Mouse (Mus musculus): ENCODE measurements around the gene 1700113H08Rik. TPM values are rescaled to one million over a fixed set of nuclear protein-coding genes. Genes with fewer than 3 reads are reported as not detected.

1700113H08Rik gene
- polyA plus RNA-seq, 1 experiment from 2014 or later = 0.18 TPM

- H3K9ac ChIP-seq = no peak overlapping the region
- no peaks in the 10 kb centered on the region for H3K9me3 ChIP-seq (replicated peaks)
- no peak overlapping the region for H3K27ac ChIP-seq
- H3K4me1 ChIP-seq (replicated peaks) = no peaks in the 10 kb centered on the region
- no peaks in the 10 kb centered on the region for H3K36me3 ChIP-seq
- no peak for ATAC-seq (replicated peaks; ENCODE audit: insufficient number of reproducible peaks, insufficient read depth, low FRiP score, low read depth)
- no peaks in the 10 kb centered on the region for H3K27me3 ChIP-seq
- WGBS = 81% methylated on average over 4 of the region's 4 CpGs
- H3K4me2 ChIP-seq = no peak overlapping the region
- H3K4me3 ChIP-seq = no peak overlapping the region
Observed at GRCm38 (mm10) chr10:87211046-87211445, 153.2 kb downstream of the 1700113H08Rik start.

- Histone ChIP-seq H3K9me3 (replicated peaks) (no peaks in the 10 kb centered on the region), H3K36me3 (no peaks in the 10 kb centered on the region), H3K9ac (no peak overlapping the region), H3K4me2 (no peak overlapping the region), H3K4me3 (no peak overlapping the region), H3K27ac (no peak overlapping the region), H3K4me1 (replicated peaks) (no peaks in the 10 kb centered on the region), H3K27me3 (no peaks in the 10 kb centered on the region)
- WGBS = 45% methylated on average over 2 of the region's 2 CpGs
- no peak for ATAC-seq (replicated peaks; ENCODE audit: insufficient number of reproducible peaks, insufficient read depth, low FRiP score, low read depth)
Observed at GRCm38 (mm10) chr10:87212854-87213253, 155.0 kb downstream of the 1700113H08Rik start.

GRCm38 (mm10) chr10:87230071-87230910 lies 172.4 kb downstream of the 1700113H08Rik start:
- 62% methylated on average over 31 of the region's 31 CpGs for WGBS
- H3K36me3 ChIP-seq = no peaks in the 10 kb centered on the region

DNA sequence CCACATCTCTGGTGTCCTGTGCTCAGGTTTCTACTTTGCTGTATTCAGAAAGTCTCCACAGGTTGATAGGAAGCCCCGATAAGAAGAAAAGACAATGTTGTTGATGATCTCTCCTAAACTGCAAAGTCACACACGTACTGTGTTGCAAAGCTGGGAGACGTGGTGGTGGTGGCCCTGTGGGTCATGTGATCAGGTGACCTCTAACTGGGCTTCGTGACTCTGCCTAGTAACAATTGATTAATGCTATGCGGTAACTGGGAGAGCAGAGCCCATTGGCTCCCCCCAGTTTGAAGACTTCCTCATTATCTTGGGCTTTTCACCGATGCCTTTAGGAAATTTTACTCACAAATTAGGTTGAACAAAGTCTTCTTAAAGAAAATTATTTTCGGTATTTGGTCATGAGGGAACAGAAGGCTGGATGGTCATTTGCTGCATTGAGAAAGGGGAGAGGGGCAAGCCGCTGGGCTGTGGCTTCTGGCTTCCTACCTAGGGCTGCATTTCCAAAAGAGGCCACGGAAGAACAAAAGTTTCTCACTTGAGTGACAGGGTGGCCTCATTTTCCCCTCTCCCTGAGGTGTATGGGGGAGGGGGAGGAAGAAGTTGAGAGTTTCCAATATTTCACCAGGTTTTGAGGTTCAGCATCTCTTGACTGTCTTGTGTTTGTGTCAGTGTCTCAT lies 181.6 kb downstream of the 1700113H08Rik start:
- no peaks in the 10 kb centered on the region for H3K36me3 ChIP-seq
- H3K4me3 ChIP-seq = no peak overlapping the region
- H3K27me3 ChIP-seq = no peaks in the 10 kb centered on the region
- H3K9ac ChIP-seq = no peak overlapping the region
- WGBS = 78% methylated on average over 9 of the region's 9 CpGs
- no peaks in the 10 kb centered on the region for H3K9me3 ChIP-seq (replicated peaks)
- no peaks in the 10 kb centered on the region for H3K4me1 ChIP-seq (replicated peaks)
- no peak overlapping the region for H3K27ac ChIP-seq
- no peak overlapping the region for H3K4me2 ChIP-seq
- no peak for ATAC-seq (replicated peaks; ENCODE audit: insufficient number of reproducible peaks, insufficient read depth, low FRiP score, low read depth)

More at GRCm38 (mm10) chr10:87230071-87230910, 172.4 kb downstream of the 1700113H08Rik start:
- no peaks in the 10 kb centered on the region for H3K9me3 ChIP-seq (replicated peaks)
- H3K4me1 ChIP-seq (replicated peaks) = no peaks in the 10 kb centered on the region
- no peak overlapping the region for H3K4me2 ChIP-seq
- no peak overlapping the region for H3K9ac ChIP-seq
- H3K4me3 ChIP-seq = no peak overlapping the region
- H3K27ac ChIP-seq = no peak overlapping the region
- no peak for ATAC-seq (replicated peaks; ENCODE audit: insufficient number of reproducible peaks, insufficient read depth, low FRiP score, low read depth)
- no peaks in the 10 kb centered on the region for H3K27me3 ChIP-seq

GRCm38 (mm10) chr10:87271724-87272123 lies 213.9 kb downstream of the 1700113H08Rik start:
- no peak overlapping the region for H3K4me2 ChIP-seq
- 56% methylated on average over 3 of the region's 3 CpGs for WGBS
- H3K36me3 ChIP-seq = no peaks in the 10 kb centered on the region
- no peak for ATAC-seq (replicated peaks; ENCODE audit: insufficient number of reproducible peaks, insufficient read depth, low FRiP score, low read depth)
- no peaks in the 10 kb centered on the region for H3K27me3 ChIP-seq
- no peak overlapping the region for H3K4me3 ChIP-seq
- no peaks in the 10 kb centered on the region for H3K9me3 ChIP-seq (replicated peaks)
- H3K4me1 ChIP-seq (replicated peaks) = no peaks in the 10 kb centered on the region
- H3K9ac ChIP-seq = no peak overlapping the region
- H3K27ac ChIP-seq = no peak overlapping the region

GRCm38 (mm10) chr10:87272133-87272622 lies 214.3 kb downstream of the 1700113H08Rik start:
- Histone ChIP-seq H3K36me3 (no peaks in the 10 kb centered on the region), H3K4me2 (no peak overlapping the region), H3K27me3 (no peaks in the 10 kb centered on the region), H3K27ac (no peak overlapping the region), H3K4me1 (replicated peaks) (no peaks in the 10 kb centered on the region), H3K9ac (no peak overlapping the region), H3K4me3 (no peak overlapping the region), H3K9me3 (replicated peaks) (no peaks in the 10 kb centered on the region)
- 61% methylated on average over 8 of the region's 8 CpGs for WGBS
- no peak for ATAC-seq (replicated peaks; ENCODE audit: insufficient number of reproducible peaks, insufficient read depth, low FRiP score, low read depth)

- Histone ChIP-seq H3K27me3 (no peaks in the 10 kb centered on the region), H3K9ac (no peak overlapping the region)
- ATAC-seq (replicated peaks; ENCODE audit: insufficient number of reproducible peaks, insufficient read depth, low FRiP score, low read depth) = no peak
Observed at GRCm38 (mm10) chr10:87275075-87275474, 217.2 kb downstream of the 1700113H08Rik start.

More at GRCm38 (mm10) chr10:87275075-87275474, 217.2 kb downstream of the 1700113H08Rik start:
- H3K4me2 ChIP-seq = no peak overlapping the region
- H3K4me3 ChIP-seq = no peak overlapping the region
- H3K36me3 ChIP-seq = no peaks in the 10 kb centered on the region
- no peaks in the 10 kb centered on the region for H3K4me1 ChIP-seq (replicated peaks)
- H3K27ac ChIP-seq = no peak overlapping the region
- H3K9me3 ChIP-seq (replicated peaks) = no peaks in the 10 kb centered on the region

Other genes with a start within 250 kb of the 1700113H08Rik start
- 0.98 and 0.99 TPM in 2 replicates for gene Stab2, start 50.0 kb upstream of the 1700113H08Rik start, polyA plus RNA-seq (2015; fragmentation: Nextera tagmentation; extraction: Ambion mirVana)

Data from heart, embryonic 15.5 days (tissue).